Mouse (Mus musculus): ENCODE measurements around the gene Kdm3a. TPM values are rescaled to one million over a fixed set of nuclear protein-coding genes. Genes with fewer than 3 reads are reported as not detected.
A peak's percentile ranks its signal among the peaks of the same experiment; 100 is the strongest.

Kdm3a gene
- polyA plus RNA-seq, 1 experiment from 2014 or later: 14.7 TPM

DNA sequence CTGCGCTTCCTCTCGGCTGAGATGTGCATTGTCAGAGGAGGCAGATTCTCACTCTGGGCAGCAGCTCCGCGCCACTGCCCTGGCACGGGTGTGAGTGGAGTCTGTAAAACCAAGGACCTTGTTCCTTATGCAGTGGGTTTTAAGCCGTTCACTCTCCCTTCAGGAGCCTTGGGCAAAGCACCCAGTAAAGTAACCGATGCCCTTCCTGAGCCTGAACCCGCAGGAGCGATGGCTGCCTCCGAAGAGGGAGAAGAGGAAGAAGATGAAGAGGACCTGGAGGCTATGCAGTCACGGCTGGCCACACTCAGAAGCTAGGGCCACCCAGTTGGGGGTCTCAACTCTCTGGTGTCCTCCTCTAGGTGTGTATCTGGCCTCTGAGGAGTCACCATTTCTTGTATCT, 53.3 kb downstream of the Kdm3a start:
- 87% methylated on average over 11 of the region's 11 CpGs for WGBS (ENCODE audit: insufficient replicate concordance)
- ATAC-seq (ENCODE audit: insufficient read depth): no peak
- H3K9me3 ChIP-seq (replicated peaks): no peaks in the 10 kb centered on the region

GRCm38 (mm10) chr6:71575359-71575758, 57.4 kb downstream of the Kdm3a start:
- Histone ChIP-seq H3K4me3 (replicated peaks) (no peak overlapping the region), H3K36me3 (replicated peaks) (peaks cover 60% of the 10 kb centered on the region), H3K9me3 (replicated peaks) (no peaks in the 10 kb centered on the region), H3K9ac (no peak overlapping the region), H3K27me3 (no peaks in the 10 kb centered on the region), H3K27ac (replicated peaks) (peak overlapping the region; percentile 64), H3K4me2 (no peak overlapping the region), H3K4me1 (replicated peaks) (peaks cover 16% of the 10 kb centered on the region)
- ATAC-seq (ENCODE audit: insufficient read depth): peak; percentile 51
- WGBS (ENCODE audit: insufficient replicate concordance): 53% methylated on average over 1 of the region's 1 CpGs

More for the DNA sequence above, 53.3 kb downstream of the Kdm3a start:
- Histone ChIP-seq H3K4me2 (no peak overlapping the region), H3K4me3 (replicated peaks) (no peak overlapping the region), H3K27me3 (no peaks in the 10 kb centered on the region), H3K4me1 (replicated peaks) (peaks cover 13% of the 10 kb centered on the region), H3K27ac (replicated peaks) (no peak overlapping the region), H3K9ac (no peak overlapping the region), H3K36me3 (replicated peaks) (peaks cover 59% of the 10 kb centered on the region)

DNA sequence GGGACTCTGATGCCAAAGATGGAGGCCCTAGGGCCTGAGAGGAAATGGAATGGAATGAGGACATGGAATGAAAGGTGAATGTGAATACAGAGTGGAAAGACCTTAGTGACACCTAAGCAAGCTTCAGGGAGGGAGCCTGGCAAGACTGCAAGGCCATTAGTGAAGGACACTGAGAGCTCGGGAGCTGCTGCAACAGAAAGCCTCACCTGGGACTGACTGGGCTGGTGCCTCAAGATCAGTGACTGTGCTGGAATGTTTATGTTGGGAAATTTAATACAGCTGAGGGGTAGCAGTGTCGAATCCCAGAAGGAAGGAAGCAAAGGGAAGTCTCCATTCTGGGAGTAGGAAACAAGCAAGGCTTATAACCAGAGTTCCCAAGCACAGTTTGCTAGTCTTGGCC, 63.8 kb downstream of the Kdm3a start:
- Histone ChIP-seq H3K4me2 (no peak overlapping the region), H3K27me3 (no peaks in the 10 kb centered on the region), H3K9me3 (replicated peaks) (no peaks in the 10 kb centered on the region), H3K9ac (no peak overlapping the region), H3K4me3 (replicated peaks) (no peak overlapping the region), H3K4me1 (replicated peaks) (no peaks in the 10 kb centered on the region), H3K36me3 (replicated peaks) (peaks cover 28% of the 10 kb centered on the region), H3K27ac (replicated peaks) (no peak overlapping the region)
- ATAC-seq (ENCODE audit: insufficient read depth): no peak
- 65% methylated on average over 2 of the region's 2 CpGs for WGBS (ENCODE audit: insufficient replicate concordance)

DNA sequence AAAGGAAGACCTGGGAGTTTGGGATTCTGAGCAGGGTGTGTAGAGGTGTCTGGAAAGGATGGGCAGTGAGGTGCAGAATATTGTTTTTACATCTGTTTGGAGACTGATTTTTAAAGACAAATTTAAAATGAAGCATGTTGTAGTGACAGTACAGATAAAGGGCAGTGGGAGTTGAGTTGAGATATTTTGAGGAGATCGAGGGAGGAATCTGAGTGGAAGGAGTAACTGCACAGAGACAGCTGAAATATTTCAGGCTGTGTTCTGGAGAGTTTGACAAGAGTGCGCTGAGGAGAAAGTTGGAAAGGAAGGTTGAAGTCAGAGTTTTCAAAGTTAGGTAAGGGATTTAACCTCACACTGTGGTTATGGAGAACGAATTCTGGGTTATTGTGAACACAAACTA, 64.2 kb downstream of the Kdm3a start:
- Histone ChIP-seq H3K9ac (no peak overlapping the region), H3K4me1 (replicated peaks) (no peaks in the 10 kb centered on the region), H3K36me3 (replicated peaks) (peaks cover 24% of the 10 kb centered on the region), H3K9me3 (replicated peaks) (no peaks in the 10 kb centered on the region), H3K4me2 (no peak overlapping the region), H3K27me3 (no peaks in the 10 kb centered on the region), H3K4me3 (replicated peaks) (no peak overlapping the region), H3K27ac (replicated peaks) (no peak overlapping the region)
- ATAC-seq (ENCODE audit: insufficient read depth): no peak
- 74% methylated on average over 3 of the region's 3 CpGs for WGBS (ENCODE audit: insufficient replicate concordance)

DNA sequence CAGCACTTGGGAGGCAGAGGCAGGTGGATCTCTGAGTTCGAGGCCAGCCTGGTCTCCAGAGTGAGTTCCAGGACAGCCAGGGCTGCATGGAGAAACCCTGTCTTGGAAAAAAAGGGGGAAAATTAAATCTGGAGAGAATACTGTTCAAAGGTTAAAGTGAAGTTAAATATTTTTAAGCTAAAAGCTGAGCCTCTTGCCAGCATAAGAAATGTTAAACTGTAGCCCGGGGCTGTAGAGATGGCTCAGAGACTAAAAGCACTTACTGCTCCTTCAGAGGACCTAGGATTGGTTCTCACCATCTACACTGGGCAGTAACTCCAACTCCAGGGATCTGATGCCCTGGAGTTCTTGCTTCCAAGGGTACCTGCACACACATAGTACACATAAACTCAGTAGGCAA, 76.0 kb downstream of the Kdm3a start:
- no peak for ATAC-seq (ENCODE audit: insufficient read depth)
- peaks cover 3% of the 10 kb centered on the region; the same call in 1 of the 2 replicates for H3K4me1 ChIP-seq (replicated peaks)
- H3K36me3 ChIP-seq (replicated peaks): peaks cover 19% of the 10 kb centered on the region
- no peak overlapping the region for H3K27ac ChIP-seq (replicated peaks)
- WGBS (ENCODE audit: insufficient replicate concordance): 81% methylated on average over 2 of the region's 2 CpGs
- no peak overlapping the region for H3K4me2 ChIP-seq
- H3K9ac ChIP-seq: no peak overlapping the region
- H3K27me3 ChIP-seq: no peaks in the 10 kb centered on the region
- no peaks in the 10 kb centered on the region for H3K9me3 ChIP-seq (replicated peaks)
- H3K4me3 ChIP-seq (replicated peaks): no peak overlapping the region

GRCm38 (mm10) chr6:71555507-71555951, 77.3 kb downstream of the Kdm3a start:
- H3K27me3 ChIP-seq: no peaks in the 10 kb centered on the region
- H3K27ac ChIP-seq (replicated peaks): no peak overlapping the region

DNA sequence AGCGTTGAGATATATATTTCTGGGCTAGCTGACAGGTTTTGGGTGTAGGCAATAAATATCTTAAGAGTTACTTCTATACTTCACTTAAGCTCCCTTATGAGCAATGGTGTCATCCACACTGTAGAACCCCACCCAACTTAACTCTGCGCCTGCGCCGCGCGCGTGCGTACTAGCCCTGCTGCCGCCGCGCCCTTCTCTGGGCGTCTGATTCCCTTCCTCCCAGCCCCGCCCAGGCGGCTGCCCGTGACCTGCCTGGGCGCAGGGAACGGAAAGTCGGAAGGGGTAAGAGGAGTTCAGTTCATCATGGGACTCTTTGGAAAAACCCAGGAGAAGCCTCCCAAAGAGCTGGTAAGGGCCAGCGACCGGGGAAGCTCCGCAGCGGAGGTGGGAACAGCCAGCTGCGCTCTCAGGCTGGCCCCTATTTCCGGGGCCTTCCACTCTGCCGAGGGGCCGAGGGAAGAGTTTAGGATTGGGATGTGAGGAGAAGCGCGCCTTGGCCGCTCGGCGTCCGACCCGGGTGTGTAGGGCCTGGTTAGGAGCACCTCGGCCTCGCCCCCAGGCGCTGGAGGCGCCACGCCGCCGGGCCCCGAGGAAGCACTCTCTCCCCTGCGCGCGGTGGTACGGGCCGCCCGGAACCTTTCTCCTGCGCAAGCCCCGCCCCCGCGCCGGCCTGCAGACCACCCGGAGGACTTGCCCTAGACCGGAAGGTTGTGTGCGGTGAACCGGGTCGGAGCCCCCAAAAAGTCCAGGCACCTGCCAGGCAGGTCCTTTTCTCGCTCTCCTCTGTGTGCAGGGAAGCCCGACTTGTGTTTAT, 88.9 kb downstream of the Kdm3a start, which contains the start of gene Chmp3:
Gene Chmp3 (plus strand): TSS at position 112 of the 814 bp plus-strand sequence.
- Histone ChIP-seq H3K9ac (peak within 1 kb of the TSS; percentile 90), H3K4me3 (replicated peaks) (peak within 1 kb of the TSS; percentile 81), H3K36me3 (replicated peaks) (0 out of 2 replicates have a peak, but pooled peaks cover 3% of the 10 kb centered on the region), H3K4me1 (replicated peaks) (peaks cover 19% of the 10 kb centered on the region), H3K27me3 (peaks cover 7% of the 10 kb centered on the region), H3K9me3 (replicated peaks) (no peaks in the 10 kb centered on the region), H3K27ac (replicated peaks) (peak within 1 kb of the TSS; percentile 91), H3K4me2 (peak within 1 kb of the TSS; percentile 80)
- WGBS (ENCODE audit: insufficient replicate concordance): under 1% methylated on average over 59 of the region's 59 CpGs
- ATAC-seq (ENCODE audit: insufficient read depth): peak; percentile 100

More at GRCm38 (mm10) chr6:71555507-71555951, 77.3 kb downstream of the Kdm3a start:
- H3K9ac ChIP-seq: no peak overlapping the region
- H3K36me3 ChIP-seq (replicated peaks): peaks cover 9% of the 10 kb centered on the region
- no peaks in the 10 kb centered on the region for H3K9me3 ChIP-seq (replicated peaks)
- 58% methylated on average over 2 of the region's 2 CpGs for WGBS (ENCODE audit: insufficient replicate concordance)
- H3K4me1 ChIP-seq (replicated peaks): peaks cover 3% of the 10 kb centered on the region; the same call in 1 of the 2 replicates
- 0 out of 2 replicates have a peak, but pooled peaks have one; percentile 22 for ATAC-seq (ENCODE audit: insufficient read depth)
- no peak overlapping the region for H3K4me3 ChIP-seq (replicated peaks)
- no peak overlapping the region for H3K4me2 ChIP-seq

Other genes starting within 250 kb of the Kdm3a start
- 6.9 and 9.4 TPM in 2 replicates for gene Rmnd5a, start 192.4 kb downstream of the Kdm3a start, polyA plus RNA-seq (2015; fragmentation: Nextera tagmentation; extraction: Ambion mirVana)
- 7.9 and 9.0 TPM in 2 replicates for gene Rnf103, start 139.1 kb downstream of the Kdm3a start, polyA plus RNA-seq (2015; fragmentation: Nextera tagmentation; extraction: Ambion mirVana)
- gene Chmp3, start 89.2 kb downstream of the Kdm3a start, polyA plus RNA-seq (2015; fragmentation: Nextera tagmentation; extraction: Ambion mirVana): 28.8 and 31.0 TPM in 2 replicates
- gene Reep1, start 74.6 kb upstream of the Kdm3a start, polyA plus RNA-seq (2015; fragmentation: Nextera tagmentation; extraction: Ambion mirVana): 3.2 and 3.3 TPM in 2 replicates
- gene Mrpl35, start 194.0 kb upstream of the Kdm3a start, polyA plus RNA-seq (2015; fragmentation: Nextera tagmentation; extraction: Ambion mirVana): 51.4 and 56.5 TPM in 2 replicates
- 121 and 123 TPM in 2 replicates for gene Immt, start 198.3 kb upstream of the Kdm3a start, polyA plus RNA-seq (2015; fragmentation: Nextera tagmentation; extraction: Ambion mirVana)